Mouse (Mus musculus): ENCODE results near the gene Ccnq. TPM values are rescaled to one million over a fixed set of nuclear protein-coding genes. Genes with fewer than 3 reads are reported as not detected.
"Not testable (repeated sequence)": the region's sequence is repeated elsewhere in the genome, so short reads cannot be mapped to it uniquely, and the experiment has no call there.

The Ccnq gene
- polyA plus RNA-seq, 1 experiment: 11.2 TPM

DNA sequence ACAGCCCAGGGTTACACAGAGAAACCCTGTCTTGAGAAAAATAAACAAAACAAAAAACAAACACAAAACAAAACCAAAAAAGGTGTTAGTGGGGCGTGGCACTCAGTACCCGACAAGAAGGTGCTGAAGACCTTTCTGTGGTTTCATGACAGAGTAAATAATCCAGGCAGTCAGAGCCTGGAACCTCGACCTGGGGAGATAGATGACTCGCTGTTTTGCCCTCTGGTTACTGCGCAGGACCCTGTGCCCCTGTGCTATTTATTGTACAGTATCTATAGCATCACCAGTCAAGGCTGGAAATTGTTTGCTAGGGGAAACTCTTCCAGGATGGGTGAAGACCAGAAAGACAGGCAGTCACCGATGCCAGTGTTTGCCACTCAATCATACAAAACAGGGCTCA is 18.9 kb upstream of the Ccnq start:
- Histone ChIP-seq H3K4me3 (replicated peaks; ENCODE audit: control insufficient read depth, low read depth, low read length) (no peak overlapping the region), H3K4me1 (ENCODE audit: control insufficient read depth, insufficient read depth, low read length) (no peaks in the 10 kb centered on the region), H3K27ac (ENCODE audit: control insufficient read depth, insufficient read depth, low read depth, low read length, poor library complexity) (no peak overlapping the region)
- no peak for TF ChIP-seq CTCF (IDR thresholded peaks at IDR 0.05; ENCODE audit: control insufficient read depth, insufficient read depth, low read length)
- no peak for TF ChIP-seq POLR2A (IDR thresholded peaks at IDR 0.05; ENCODE audit: borderline replicate concordance, control insufficient read depth, low read depth, low read length)
- WGBS: 55% methylated on average over 6 of the region's 6 CpGs

DNA sequence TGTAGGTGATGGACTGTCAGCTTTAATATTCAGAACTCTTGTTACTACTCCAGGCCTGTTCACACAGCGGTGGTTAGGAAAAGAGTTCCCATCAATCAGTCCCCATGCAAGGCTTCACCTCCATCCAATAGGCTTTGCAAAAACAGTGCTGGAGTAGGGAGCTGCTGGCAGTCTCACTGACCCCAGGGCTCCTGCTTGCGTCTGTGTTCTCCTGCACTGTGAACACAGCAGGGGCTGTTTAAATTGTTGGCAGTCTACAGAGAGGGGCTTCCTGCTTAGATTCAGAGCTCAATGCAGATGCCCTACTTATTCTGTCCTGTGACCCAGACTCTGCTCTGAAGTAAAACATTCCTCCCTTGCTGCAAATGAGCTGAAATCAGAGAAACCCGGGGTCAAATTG is 17.2 kb upstream of the Ccnq start:
- H3K4me3 ChIP-seq (replicated peaks; ENCODE audit: control insufficient read depth, low read depth, low read length): no peak overlapping the region
- TF ChIP-seq CTCF (IDR thresholded peaks at IDR 0.05; ENCODE audit: control insufficient read depth, insufficient read depth, low read length) (no peak), POLR2A (IDR thresholded peaks at IDR 0.05; ENCODE audit: borderline replicate concordance, control insufficient read depth, low read depth, low read length) (no peak)
- WGBS: 80% methylated on average over 3 of the region's 3 CpGs
- H3K27ac ChIP-seq (ENCODE audit: control insufficient read depth, insufficient read depth, low read depth, low read length, poor library complexity): no peak overlapping the region
- no peaks in the 10 kb centered on the region for H3K4me1 ChIP-seq (ENCODE audit: control insufficient read depth, insufficient read depth, low read length)

DNA sequence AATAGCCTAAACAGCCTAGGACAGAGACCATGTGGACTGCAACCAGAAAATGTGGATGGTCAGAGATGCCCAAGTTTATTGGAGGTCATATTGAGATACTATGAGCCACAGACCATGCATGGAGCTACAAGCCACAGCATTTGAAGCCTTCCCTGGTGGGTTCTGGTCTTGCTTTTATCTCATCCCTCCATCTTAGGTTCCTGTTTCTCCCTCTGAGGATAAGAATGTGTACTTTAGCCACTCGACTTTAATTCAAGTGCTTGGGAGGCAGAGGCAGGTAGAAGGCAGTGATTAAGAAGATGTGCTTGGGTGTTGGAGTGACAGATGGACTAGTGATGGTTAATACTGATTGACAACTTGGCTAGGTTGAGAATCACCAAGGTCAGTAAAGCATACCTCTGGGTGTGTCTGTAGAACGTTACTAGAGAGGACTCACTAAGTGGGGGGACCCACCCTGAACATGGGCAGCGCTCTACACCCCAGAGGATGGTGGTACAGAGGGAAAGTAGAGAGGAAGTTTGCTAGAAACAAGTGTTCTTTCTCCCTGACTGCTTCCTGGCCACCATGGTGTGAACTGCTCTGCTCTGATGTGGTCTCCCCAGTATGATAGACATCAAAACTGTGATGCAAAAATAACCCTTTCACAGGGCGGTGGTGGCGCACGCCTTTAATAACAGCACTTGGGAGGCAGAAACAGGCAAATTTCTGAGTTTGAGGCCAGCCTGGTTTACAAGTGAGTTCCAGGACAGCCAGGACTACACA is 14.7 kb upstream of the Ccnq start:
- H3K27ac ChIP-seq (ENCODE audit: control insufficient read depth, insufficient read depth, low read depth, low read length, poor library complexity): no peak overlapping the region
- TF ChIP-seq CTCF (IDR thresholded peaks at IDR 0.05; ENCODE audit: control insufficient read depth, insufficient read depth, low read length): no peak
- TF ChIP-seq POLR2A (IDR thresholded peaks at IDR 0.05; ENCODE audit: borderline replicate concordance, control insufficient read depth, low read depth, low read length): no peak
- 59% methylated on average over 6 of the region's 6 CpGs for WGBS
- no peak overlapping the region for H3K4me3 ChIP-seq (replicated peaks; ENCODE audit: control insufficient read depth, low read depth, low read length)
- no peaks in the 10 kb centered on the region for H3K4me1 ChIP-seq (ENCODE audit: control insufficient read depth, insufficient read depth, low read length)

GRCm38 (mm10) chr11:78764820-78765219 is 13.3 kb upstream of the Ccnq start:
- no peak for TF ChIP-seq POLR2A (IDR thresholded peaks at IDR 0.05; ENCODE audit: borderline replicate concordance, control insufficient read depth, low read depth, low read length)
- no peak for TF ChIP-seq CTCF (IDR thresholded peaks at IDR 0.05; ENCODE audit: control insufficient read depth, insufficient read depth, low read length)

DNA sequence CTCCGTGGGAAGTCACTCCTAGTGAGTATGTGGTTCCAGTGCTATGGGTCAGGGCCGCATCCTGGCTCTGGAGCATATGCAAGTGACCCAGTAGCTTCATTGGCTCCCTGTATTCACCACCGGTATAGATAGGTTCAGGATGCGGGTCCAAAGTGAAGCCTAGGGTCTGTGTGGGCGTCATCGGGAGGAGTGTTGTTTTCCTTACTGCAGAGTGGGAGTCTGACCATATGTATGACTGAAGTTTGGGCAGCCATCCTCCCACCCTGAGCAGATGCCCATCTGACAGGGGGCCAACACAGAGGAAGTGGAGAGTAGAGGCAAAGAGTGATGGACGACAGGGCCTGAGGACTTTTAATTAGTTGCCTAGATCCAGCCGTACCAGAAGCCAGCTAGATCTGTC is 12.8 kb upstream of the Ccnq start:
- TF ChIP-seq POLR2A (IDR thresholded peaks at IDR 0.05; ENCODE audit: borderline replicate concordance, control insufficient read depth, low read depth, low read length): no peak
- TF ChIP-seq CTCF (IDR thresholded peaks at IDR 0.05; ENCODE audit: control insufficient read depth, insufficient read depth, low read length): no peak

More at GRCm38 (mm10) chr11:78764820-78765219, 13.3 kb upstream of the Ccnq start:
- Histone ChIP-seq H3K4me1 (ENCODE audit: control insufficient read depth, insufficient read depth, low read length) (no peaks in the 10 kb centered on the region), H3K27ac (ENCODE audit: control insufficient read depth, insufficient read depth, low read depth, low read length, poor library complexity) (no peak overlapping the region), H3K4me3 (replicated peaks; ENCODE audit: control insufficient read depth, low read depth, low read length) (no peak overlapping the region)
- 77% methylated on average over 6 of the region's 6 CpGs for WGBS

DNA sequence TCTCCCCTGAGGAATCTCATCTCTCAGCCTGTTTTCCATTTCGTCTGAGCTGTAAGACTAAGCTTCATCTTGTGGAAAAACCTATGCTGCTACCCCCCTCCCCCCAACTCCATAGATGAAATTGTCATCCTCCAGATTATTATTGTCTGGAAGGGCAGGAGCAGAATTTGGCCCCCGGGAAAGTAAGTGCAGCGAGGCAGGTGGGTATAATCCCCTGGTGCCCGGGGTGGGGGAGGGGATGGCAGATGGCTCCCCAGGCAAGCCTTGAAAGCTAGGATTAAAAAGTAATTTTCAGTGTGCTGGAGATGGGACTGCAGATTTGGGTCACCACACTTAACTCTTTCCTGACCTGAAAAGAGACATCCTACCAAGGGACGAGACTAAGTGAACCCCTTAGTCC is 10.7 kb upstream of the Ccnq start:
- WGBS: 65% methylated on average over 5 of the region's 5 CpGs
- TF ChIP-seq POLR2A (IDR thresholded peaks at IDR 0.05; ENCODE audit: borderline replicate concordance, control insufficient read depth, low read depth, low read length): no peak
- TF ChIP-seq CTCF (IDR thresholded peaks at IDR 0.05; ENCODE audit: control insufficient read depth, insufficient read depth, low read length): no peak
- H3K4me3 ChIP-seq (replicated peaks; ENCODE audit: control insufficient read depth, low read depth, low read length): no peak overlapping the region
- no peaks in the 10 kb centered on the region for H3K4me1 ChIP-seq (ENCODE audit: control insufficient read depth, insufficient read depth, low read length)
- no peak overlapping the region for H3K27ac ChIP-seq (ENCODE audit: control insufficient read depth, insufficient read depth, low read depth, low read length, poor library complexity)

More for the DNA sequence above, 12.8 kb upstream of the Ccnq start:
- 80% methylated on average over 8 of the region's 8 CpGs for WGBS
- Histone ChIP-seq H3K4me1 (ENCODE audit: control insufficient read depth, insufficient read depth, low read length) (no peaks in the 10 kb centered on the region), H3K4me3 (replicated peaks; ENCODE audit: control insufficient read depth, low read depth, low read length) (no peak overlapping the region), H3K27ac (ENCODE audit: control insufficient read depth, insufficient read depth, low read depth, low read length, poor library complexity) (no peak overlapping the region)

DNA sequence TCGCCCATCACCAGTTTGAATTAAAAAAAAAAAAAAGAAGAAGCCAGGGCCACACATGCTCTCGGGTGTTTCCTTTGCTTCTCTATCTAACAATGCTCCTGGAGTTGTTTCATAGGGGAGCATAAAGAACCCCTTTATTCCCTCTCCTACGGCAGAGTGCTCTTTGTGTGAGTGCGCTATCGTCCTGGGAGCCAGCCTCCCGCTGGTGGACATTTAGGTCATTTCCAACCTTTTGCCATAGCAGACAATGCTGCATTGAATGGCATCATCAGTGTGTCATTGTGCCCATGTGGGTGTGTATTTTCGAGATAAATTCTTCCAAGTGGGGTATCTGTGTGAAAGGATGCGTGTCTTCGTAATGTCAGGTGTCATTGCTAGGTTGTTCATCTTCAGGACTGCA is 9.6 kb upstream of the Ccnq start:
- WGBS: 71% methylated on average over 9 of the region's 9 CpGs
- TF ChIP-seq POLR2A (IDR thresholded peaks at IDR 0.05; ENCODE audit: borderline replicate concordance, control insufficient read depth, low read depth, low read length) (no peak), CTCF (IDR thresholded peaks at IDR 0.05; ENCODE audit: control insufficient read depth, insufficient read depth, low read length) (no peak)
- Histone ChIP-seq H3K4me1 (ENCODE audit: control insufficient read depth, insufficient read depth, low read length) (no peaks in the 10 kb centered on the region), H3K27ac (ENCODE audit: control insufficient read depth, insufficient read depth, low read depth, low read length, poor library complexity) (no peak overlapping the region), H3K4me3 (replicated peaks; ENCODE audit: control insufficient read depth, low read depth, low read length) (no peak overlapping the region)

DNA sequence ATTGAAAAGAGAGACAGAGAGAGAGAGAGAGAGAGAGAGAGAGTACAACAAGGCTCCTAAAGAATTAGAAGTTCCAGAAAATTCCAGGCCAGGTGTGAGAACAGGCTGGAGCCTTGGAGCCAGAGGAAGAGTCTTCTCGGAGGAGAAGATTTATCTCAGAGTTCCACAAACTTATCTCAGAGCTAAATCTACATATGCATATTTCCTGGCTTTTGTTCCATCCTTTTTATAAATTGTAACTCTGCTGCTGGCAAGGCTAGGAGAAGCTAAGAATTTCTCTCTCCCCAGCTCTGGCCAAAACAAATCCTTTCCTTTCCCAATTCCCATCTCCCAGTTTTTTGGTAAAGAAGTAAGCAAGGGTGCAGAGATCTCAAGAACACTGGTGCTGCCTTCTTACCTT is 3.8 kb upstream of the Ccnq start:
- Histone ChIP-seq H3K27ac (ENCODE audit: control insufficient read depth, insufficient read depth, low read depth, low read length, poor library complexity) (no peak overlapping the region), H3K4me1 (ENCODE audit: control insufficient read depth, insufficient read depth, low read length) (peaks cover 2% of the 10 kb centered on the region), H3K4me3 (replicated peaks; ENCODE audit: control insufficient read depth, low read depth, low read length) (no peak overlapping the region)
- TF ChIP-seq POLR2A (IDR thresholded peaks at IDR 0.05; ENCODE audit: borderline replicate concordance, control insufficient read depth, low read depth, low read length): no peak
- TF ChIP-seq CTCF (IDR thresholded peaks at IDR 0.05; ENCODE audit: control insufficient read depth, insufficient read depth, low read length): no peak
- 45% methylated on average over 1 of the region's 1 CpGs for WGBS

GRCm38 (mm10) chr11:78754177-78754576 is 2.6 kb upstream of the Ccnq start:
- not testable (repeated sequence) for H3K4me3 ChIP-seq (replicated peaks; ENCODE audit: control insufficient read depth, low read depth, low read length); H3K27ac ChIP-seq (ENCODE audit: control insufficient read depth, insufficient read depth, low read depth, low read length, poor library complexity); H3K4me1 ChIP-seq (ENCODE audit: control insufficient read depth, insufficient read depth, low read length)
- 61% methylated on average over 1 of the region's 1 CpGs for WGBS

All from bone marrow, adult 2 months (tissue).